Mouse (Mus musculus): Measurements from ENCODE around the gene Ess2.
"Not testable (repeated sequence)": the region's sequence is repeated elsewhere in the genome, so short reads cannot be mapped to it uniquely, and the experiment has no call there.

Ess2 gene

DNA sequence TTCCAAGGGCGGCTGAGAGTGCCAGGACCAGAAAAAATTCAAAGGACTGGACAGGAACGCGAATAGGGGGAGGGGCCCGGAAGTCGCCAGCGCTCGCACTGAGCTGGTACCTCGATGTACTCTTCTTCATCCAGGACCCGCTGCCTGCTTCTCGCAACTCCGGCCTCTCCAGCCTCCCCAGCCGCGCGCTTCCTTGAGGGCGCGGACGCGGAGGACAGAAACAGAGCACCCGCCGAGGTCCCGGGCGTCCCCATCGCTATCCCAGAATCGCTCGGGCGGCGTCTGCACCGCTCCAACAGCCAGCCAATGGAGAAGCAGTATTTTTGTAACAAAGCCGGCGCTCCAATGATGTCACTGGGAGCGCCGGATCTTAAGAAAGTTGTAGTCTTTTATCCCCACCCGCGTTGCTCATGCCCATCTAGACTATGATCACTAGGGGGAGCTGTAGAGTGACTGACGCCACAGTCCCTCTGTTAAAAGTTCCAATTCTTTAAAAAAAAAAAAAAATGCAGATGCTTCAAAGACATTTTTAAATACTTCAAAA, at the start of gene Ess2:
TSS of gene Ess2 (minus strand) at position 297 of the 544 bp plus-strand sequence.
- peak; percentile 98 for DNase-seq (ENCODE audit: low read depth, low spot score)

DNA sequence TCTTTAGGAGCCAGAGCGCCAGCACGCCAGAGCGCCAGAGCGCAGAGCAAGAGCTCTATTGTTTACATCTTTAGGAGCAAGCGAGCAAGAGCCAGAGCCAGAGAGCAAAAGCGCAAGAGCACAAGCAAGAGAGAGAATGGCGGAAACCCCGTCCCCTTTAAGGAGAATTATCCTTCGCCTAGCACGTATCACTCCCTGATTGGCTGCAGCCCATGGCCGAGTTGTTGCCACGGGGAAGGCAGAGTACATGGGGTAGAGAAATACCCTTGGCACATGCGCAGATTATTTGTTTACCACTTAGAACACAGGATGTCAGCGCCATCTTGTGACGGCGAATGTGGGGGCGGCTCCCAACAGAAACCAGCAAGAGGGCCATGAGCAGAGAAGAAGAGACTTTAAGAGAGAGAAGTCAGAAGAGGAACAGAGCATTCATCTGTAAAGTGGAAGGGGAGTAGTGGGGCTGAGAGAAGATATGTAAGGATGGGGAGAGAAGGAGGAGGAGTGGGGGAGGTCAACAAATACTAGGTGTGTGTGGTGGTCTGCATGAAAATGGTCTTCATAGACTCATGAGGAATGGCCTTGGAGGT, 45.0 kb upstream of the Ess2 start:
- DNase-seq (ENCODE audit: low read depth, low spot score), result not testable (repeated sequence)

DNA sequence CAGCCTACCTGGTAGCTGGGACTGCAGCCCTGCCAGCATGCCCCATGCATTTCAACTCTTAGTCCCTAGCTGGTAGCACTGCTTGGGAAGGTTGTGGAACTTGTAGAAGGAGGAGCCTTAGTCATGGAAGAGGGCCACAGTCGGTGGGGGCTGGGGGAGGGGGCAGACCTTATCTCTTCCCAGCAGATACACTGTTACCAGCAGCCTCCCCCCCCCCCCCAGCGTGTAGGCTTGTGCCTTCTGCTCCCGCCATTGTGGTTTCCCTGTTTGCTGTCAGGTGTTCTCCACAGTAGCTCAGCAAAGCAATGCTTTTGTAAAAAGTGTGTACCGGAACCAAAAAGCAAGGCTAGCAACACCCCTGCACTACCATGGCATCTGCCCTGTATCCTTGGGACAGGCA, 40.5 kb upstream of the Ess2 start:
- DNase-seq (ENCODE audit: low read depth, low spot score), result no peak

DNA sequence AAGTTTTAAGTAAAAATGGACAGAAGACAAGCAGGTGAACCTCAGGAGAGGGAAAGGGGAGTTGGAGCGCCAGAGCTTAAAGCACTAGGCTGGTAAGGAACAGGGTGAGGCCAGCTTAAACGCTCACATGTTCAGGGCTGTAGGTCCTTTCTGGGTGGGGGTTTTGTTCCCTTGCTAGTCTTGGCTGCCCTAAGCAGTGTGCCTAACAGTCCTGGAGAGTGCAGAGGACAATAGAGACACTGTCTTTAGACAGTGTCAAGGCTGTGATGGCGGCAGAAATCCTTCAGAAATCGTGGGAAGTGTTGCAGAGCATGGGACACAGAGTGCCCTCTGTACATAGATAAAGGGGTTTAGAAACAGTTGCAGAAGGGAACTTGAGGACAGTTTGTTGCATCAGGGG, 38.9 kb upstream of the Ess2 start:
- no peak for DNase-seq (ENCODE audit: low read depth, low spot score)

DNA sequence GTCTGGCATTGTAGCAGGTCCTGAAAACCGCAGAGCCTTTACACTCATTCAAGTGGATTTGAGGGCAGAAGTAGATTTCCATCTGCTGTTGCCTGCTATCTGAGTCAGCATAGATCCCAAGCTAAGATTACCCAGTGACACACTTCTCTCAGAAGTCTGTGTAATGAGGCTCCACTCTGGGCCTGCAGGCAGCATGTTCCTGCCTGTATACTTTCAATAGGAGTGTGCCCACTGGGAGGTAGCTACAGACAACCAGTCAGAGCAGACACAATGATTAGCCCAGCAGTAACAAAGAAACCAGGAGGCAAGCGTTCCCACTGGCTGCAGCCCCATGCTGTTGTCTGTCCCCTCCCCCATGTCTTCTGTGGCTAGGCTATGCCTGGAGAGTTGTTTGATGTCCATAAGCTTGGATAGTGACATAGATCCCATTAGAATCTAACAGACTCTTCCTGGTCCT, 38.3 kb upstream of the Ess2 start:
- no peak for DNase-seq (ENCODE audit: low read depth, low spot score)

DNA sequence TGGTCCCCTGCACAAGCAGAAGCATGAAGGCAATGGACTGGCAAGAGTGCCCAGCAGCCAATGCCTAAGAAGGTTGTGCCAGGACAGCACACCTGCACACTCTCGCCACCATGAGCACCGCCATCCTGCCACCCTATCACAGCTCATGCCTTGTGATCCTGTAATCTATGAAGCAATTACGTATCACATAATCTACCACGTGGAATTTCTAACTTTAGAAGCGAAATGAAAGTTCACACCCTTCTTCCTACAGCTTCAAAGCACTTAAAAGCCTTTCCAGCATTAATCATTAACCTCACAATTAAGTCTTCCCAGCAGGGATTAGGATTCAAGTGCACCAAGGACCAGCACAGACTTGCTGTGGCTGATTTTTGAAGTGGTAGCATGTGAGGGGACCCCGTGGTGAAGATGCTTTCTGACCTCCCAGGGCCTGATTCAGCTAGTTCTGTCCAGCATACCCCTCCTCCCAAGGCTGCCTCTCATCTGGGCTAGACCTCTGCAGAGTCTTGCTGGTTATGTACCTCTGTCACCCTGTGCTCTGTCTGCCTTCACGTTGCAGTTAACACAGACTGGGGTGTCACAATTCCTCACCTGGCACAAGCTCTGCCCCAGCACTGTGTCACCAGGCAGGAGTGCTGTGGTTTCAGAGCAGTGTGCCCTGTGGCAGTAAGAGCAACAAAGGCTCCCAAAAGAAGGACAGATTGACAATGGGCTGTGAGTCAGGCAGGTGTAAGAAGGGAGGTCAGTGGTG, 34.1 kb upstream of the Ess2 start:
- no peak for DNase-seq (ENCODE audit: low read depth, low spot score)

DNA sequence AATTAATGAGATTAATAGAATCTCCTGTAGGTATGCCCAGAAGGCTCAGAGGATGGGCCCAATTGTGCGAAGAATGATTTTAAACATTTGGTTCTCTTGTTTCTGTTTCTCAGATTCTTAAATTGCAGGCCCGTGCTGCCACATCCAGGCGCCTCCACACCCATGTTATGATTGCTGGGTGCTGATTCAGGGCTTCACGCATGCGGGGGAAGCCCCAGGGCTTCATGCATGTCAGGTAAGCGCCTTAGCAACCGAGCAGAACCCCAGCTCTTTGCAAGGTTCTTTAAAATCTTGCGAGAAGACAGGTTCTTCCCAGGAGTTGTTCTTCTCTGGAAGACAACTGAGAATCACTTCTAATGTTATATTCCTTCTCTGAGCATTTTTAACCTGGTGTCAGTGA, 32.3 kb upstream of the Ess2 start:
- DNase-seq (ENCODE audit: low read depth, low spot score), result no peak

DNA sequence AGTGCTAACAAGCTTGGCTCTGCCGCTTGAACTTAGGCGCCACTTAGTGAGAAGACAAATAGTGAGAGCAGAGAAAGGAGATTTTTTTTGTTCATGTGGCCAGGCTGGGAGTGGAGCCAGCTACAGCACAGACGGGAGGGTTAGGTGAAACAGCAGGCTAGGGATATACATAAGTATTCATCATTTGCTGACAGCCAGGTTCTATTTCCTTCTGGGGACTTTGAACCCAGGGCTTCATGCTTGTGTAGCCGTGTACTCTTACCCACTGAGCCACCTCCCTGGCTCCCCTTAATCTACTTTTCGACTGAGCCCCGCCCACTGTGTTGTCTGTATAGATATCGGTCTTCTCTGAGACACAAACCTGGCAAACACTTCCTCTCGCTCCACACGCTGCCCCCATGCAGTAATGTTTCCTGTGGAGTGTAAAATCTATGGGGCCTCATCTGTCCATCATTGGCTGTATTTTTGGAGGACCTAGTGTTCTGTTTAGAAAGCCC, 28.2 kb upstream of the Ess2 start:
- no peak for DNase-seq (ENCODE audit: low read depth, low spot score)

DNA sequence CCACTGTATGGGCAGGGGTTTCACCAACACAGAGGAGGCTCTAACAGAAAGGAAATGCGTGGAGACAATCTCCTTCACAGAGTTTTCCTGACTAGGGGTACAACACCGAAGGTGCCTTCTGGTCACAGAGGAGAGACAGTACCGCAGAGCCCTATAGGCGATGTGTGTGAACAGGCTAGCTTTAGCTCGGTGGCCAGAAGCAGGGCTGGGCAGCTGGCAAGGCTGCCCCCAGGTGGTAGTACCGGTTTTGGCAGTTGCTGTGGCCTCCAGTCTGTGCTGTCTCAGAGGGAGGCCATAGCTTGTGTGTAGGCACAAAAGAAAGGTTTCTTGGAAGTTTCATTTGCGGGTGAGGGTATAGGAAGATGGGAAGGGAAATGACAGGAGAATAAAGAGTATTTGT, 27.7 kb upstream of the Ess2 start:
- DNase-seq (ENCODE audit: low read depth, low spot score), result no peak

DNA sequence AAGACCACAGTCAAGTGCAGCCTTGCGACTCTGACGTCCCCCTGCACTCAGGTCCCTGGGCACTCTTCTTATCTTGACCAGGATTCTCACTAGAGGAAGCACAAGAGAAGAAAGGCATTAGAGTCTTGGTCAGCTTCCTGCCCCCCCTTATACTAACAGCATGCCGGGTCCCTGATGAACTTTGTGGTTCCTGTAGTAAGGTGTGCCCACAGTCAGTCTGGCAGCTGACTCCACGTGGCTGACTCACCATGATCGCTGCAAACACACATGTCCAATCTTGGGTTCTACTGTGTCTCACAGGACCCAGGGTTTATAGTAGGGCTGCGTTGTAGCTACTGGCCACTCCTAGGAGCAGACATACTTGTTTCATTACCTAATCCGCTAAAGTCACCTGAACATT, 27.0 kb upstream of the Ess2 start:
- no peak for DNase-seq (ENCODE audit: low read depth, low spot score)

DNA sequence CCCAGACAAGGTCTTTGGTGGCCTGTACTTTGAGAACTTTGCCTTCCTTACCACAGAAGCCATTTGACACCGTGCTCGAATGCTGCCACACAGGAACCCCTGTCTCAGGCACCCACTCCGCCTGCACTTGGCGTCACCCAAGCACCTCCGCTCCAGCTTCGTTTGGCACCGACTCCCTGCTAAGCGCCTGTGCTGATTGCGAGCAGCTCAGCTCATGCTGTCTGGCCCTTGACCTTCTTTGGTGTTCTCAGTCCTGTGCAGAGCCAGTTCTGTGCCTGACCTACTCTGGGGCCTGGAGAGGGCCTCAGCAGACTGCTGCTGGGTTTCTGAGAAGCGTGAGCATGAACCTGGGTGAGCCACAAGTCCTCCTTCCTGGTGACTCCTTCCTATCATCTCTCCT, 25.6 kb upstream of the Ess2 start:
- DNase-seq (ENCODE audit: low read depth, low spot score), result no peak

DNA sequence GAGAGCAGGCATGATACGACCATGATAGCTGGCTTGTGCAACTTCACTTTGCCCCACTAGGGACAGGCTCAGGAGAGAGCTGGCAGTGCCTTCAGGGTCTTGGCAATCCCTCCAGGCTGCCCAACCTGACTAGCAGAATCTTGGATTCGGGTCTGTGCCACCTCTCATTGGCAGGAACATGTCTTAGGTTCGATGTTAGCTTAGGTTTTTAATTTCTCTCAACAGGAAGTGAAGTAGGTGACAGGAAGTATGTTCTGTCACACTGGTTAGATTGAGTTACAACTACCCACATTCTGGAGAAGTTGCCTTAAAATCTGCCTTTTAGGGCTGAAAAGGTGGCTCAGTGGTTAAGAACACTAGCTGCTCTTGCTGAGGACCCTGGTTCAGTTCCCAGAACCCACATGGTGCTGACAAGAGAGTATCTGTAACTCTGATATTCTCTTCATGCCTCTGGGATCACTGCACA, 23.3 kb upstream of the Ess2 start:
- DNase-seq (ENCODE audit: low read depth, low spot score), result no peak

DNA sequence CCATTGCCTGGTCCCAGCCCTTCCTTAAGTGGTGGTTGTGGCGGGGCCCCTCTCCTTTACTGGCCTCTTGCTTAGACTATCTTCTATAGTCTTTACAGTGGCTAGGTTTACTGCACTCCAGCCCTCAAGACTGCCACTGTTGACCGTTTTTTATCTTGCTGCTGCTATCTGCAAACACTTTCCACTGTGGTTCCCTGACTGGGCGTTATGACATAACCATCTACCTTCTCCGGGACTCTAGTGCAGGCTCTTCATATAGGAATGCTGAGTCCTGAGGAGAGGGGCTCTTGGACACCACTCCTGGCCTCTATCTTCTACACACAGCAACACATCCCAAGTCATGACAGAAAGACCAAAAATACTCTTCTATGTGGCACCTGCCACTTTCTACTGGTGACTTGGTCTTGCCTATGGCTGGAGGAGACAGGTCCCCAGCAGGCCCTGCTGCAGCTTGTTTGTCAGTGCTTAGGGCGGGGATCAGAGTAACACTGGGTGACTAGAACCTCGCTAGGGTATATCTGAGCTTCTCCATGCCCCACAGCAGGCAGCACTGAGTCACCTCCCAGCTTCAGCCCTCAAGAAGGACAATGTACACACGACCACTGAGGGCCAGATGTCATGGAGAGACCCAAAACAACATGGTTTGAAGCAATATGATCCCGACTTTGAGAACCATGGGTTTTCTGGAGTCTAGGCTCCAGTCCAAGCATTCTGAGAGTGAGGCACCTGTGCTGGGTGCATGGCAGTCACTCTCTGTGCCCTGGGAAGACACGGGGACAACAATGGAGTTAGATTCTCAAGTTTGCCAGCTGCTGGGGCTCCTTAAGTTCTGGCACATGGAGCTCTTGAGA, 22.7 kb upstream of the Ess2 start:
- no peak for DNase-seq (ENCODE audit: low read depth, low spot score)

DNA sequence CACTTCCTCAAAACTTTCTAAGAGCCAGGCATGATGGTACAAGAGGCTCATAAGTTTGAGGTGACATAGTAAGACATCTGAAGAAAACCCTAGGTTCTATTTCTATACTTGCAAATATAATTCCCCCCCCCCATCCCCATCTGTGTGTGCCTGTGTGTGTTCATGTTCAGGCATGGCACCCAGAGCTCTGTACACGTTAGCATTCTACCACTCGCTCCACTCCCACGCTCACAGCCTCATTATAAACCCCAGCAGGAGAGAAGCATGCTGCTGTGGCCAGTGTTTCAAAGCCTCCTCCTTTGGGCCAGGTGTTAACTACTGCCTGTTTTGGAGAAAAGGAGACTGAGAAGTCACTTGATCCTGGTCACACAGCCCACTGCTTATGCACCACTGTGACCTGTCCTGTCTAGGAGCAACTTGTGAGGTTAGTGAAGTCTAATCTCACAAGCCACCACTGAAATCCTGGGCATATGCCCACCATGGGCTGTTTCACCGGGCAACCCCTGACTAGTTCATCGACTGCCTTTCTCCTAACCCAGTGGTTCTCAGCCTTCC, 20.8 kb upstream of the Ess2 start:
- no peak for DNase-seq (ENCODE audit: low read depth, low spot score)

DNA sequence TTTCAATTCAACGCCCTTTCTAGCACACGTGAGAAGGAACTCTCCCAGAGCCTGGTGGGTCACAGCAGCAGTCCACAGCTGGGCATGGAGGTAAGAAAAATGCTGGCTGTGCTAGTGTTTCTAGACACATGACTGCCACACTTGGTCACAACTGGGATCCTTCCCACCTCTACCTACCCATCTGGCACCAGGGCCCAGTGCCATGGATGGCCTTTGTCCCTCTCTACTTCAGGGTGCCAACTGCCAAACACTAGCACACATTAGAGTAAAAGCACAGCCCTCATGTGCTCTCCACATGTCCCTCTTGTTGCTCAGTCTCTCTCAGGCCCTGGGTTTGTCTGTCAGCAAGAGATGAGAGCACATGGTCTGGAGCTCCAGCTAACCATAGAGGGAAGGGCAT, 18.5 kb upstream of the Ess2 start:
- no peak for DNase-seq (ENCODE audit: low read depth, low spot score)

DNA sequence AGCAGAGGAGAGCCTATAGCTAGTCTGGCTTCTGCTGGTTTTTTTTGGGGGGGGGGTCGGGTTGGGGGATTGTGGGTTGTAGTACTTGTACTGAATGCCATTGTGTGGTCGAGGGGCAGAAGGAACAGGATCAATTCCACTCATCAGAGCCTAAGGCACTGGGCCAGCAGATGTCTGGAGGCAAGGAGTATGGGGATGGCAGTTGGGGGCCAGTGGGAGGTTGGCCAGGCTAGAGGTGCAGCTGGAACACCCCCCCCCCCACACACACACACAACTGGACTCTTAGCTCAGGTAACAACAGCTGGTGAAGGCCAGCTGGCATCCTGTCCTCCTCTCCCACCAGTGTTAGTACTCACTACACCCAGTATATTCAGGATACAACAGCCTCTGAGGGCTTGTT, 18.1 kb upstream of the Ess2 start:
- no peak for DNase-seq (ENCODE audit: low read depth, low spot score)

DNA sequence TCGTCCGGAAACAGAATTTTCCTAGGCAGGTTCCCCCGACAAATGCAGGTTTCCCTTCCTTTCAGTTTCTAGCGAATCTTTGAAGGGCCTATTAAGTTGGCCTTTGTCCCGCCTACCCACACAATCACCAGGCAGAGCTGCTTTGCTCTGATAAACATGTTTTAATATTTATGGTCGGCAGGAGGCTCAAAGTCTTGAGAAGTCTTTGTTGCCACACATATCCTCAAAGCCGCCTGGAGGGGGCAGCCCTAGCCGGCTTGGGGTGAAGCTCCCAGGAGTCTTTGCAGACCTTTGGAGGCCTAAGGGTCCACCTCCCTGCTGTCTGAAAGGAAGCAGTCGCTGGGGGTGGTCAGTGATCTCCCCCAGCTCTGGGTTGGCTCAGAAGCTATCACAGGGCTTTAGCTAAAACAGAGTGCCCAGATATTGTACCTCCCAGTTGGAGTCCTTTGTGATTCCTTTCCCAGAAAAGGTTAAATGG, 17.5 kb upstream of the Ess2 start:
- DNase-seq (ENCODE audit: low read depth, low spot score), result no peak

DNA sequence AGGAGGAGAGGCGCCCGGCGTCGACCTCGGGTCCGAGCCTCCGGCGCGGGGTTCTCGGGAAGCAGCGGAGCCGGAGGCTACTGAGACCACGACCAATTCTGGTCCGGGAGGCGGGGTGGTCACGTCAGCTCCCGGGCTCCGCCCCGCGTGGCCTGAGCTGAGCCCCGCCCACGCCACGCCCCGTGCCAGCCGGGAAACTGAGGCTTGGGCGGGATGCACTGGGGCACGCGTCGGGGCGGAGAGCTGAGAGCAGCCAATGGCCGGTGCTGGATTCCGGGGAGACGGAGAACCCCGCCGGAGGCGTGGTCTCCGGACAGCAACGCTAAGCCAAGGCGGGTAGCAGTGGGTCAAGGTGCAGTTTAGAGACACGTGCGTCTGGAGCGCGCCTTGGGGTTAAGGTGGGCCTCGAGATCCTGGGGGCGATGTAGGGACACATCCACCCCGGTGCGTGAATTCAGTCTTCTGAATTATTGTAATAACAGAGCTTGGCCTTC, 17.0 kb upstream of the Ess2 start, which contains the start of gene Slc25a1:
TSS of gene Slc25a1 (minus strand) at position 133 of the 494 bp plus-strand sequence.
- DNase-seq (ENCODE audit: low read depth, low spot score), result no peak

DNA sequence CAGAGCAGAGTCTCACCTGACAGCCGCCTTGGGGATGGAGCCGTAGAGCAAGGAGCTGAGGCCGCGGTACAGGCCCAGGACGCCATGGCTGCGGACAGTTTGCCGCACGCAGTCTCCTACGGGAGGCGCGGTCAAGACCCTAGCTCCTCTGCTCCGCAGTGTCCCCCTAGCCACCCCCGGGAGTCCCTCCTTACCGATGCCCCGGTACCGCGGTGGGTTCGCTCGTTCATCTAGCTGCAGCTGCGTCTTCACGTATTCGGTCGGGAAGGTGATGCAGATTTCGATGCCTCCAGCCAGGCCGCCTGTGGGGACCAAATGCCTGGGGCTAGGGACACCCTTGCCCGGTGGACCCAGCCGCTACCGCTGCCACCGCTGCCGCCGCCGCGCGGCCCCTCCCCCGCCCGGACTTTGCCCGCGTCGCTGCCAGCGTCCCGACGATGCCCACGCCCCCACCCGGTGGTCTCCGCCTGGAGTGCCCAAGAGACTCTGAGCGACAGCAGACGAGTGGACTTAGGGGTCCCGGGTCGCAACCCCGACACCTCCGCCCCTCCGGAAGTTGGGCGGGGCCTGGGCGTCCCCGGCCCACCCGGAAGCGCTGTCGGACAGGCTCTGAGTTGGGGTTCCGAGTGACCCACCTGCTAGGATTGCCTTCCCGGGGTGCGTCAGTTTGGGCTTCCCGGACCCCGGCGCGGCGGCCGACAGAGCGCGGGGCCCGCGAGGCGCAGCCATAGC, 16.4 kb upstream of the Ess2 start:
- DNase-seq (ENCODE audit: low read depth, low spot score), result no peak

DNA sequence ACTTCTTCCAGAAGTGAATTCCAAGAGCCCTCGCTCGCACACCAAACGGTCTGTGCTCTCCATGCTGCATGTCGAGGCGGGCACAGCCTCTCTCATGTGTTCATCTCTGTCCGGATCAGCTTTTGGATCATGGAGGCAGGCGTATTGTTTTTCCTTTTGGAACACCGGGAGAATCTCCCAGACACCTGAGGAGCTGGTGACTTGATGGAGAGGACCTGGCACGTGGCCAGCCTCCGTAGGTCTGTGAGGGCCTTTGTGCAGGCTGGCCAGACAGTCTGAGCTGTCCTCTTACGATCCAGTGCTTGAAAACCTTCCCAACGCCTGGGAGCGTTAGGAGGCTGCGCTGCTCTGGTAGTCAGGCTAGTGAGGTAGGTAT, 11.0 kb upstream of the Ess2 start:
- no peak for DNase-seq (ENCODE audit: low read depth, low spot score)
